8 mouse cellular contexts compared by ENCODE assay signal in genomic region chr3:87764506-87764905, GRCm38 (mm10). TPM values are rescaled to one million over a fixed set of nuclear protein-coding genes. Genes with fewer than 3 reads are reported as not detected.
DNase-seq lines count a peak whose midpoint lies in the region; ATAC-seq lines count a peak whose summit lies in the region.

No protein-coding gene starts in this region.

- H3K4me2 ChIP-seq in midbrain, embryonic 12.5 days (replicated peaks) = no peak overlapping the region
- no peak overlapping the region for H3K4me2 ChIP-seq in midbrain, embryonic 11.5 days
- H3K4me2 ChIP-seq in neural tube, embryonic 13.5 days = peak overlapping the region; percentile 39

- no peak for DNase-seq in midbrain, embryonic 11.5 days (ENCODE audit: low spot score, missing footprints)
- DNase-seq in heart, adult 9 months (ENCODE audit: low spot score in 2 of 2) = peak; percentile 32 to 48
- DNase-seq in kidney, postnatal 10 days = peak; percentile 77
- DNase-seq in cerebellum, adult 11 months = no peak
- no peak for DNase-seq in thymus, postnatal 36 days

- H3K9ac ChIP-seq in midbrain, embryonic 12.5 days (replicated peaks) = no peak overlapping the region
- H3K9ac ChIP-seq in midbrain, embryonic 11.5 days (ENCODE audit: low read length) = no peak overlapping the region
- H3K9ac ChIP-seq in neural tube, embryonic 13.5 days = peak overlapping the region; percentile 49

- no peak for ATAC-seq in midbrain, embryonic 12.5 days (ENCODE audit: low FRiP score, low read depth)
- no peak for ATAC-seq in midbrain, embryonic 11.5 days (ENCODE audit: low FRiP score)
- no peak for ATAC-seq in neural tube, embryonic 13.5 days (ENCODE audit: low read depth)
- ATAC-seq in megakaryocyte progenitor cell, adult 5-6 weeks (replicated peaks; ENCODE audit: poor library complexity) = no peak

- 0 out of 2 replicates have a peak overlapping the region, but pooled peaks have one; percentile 39 for H3K27ac ChIP-seq in midbrain, embryonic 12.5 days (replicated peaks)
- no peak overlapping the region for H3K27ac ChIP-seq in midbrain, embryonic 11.5 days (ENCODE audit: low read depth, low read length)
- peak overlapping the region; percentile 67 for H3K27ac ChIP-seq in neural tube, embryonic 13.5 days (replicated peaks)

- H3K4me1 ChIP-seq in midbrain, embryonic 12.5 days = peaks cover 19% of the 10 kb centered on the region
- H3K4me1 ChIP-seq in midbrain, embryonic 11.5 days (ENCODE audit: control insufficient read depth, insufficient read depth, low read length) = no peaks in the 10 kb centered on the region; the same call in 1 of the 2 replicates
- H3K4me1 ChIP-seq in neural tube, embryonic 13.5 days (replicated peaks) = peaks cover 30% of the 10 kb centered on the region

- H3K4me3 ChIP-seq in midbrain, embryonic 12.5 days = no peak overlapping the region
- no peak overlapping the region for H3K4me3 ChIP-seq in midbrain, embryonic 11.5 days (ENCODE audit: low read depth, low read length)
- H3K4me3 ChIP-seq in neural tube, embryonic 13.5 days = no peak overlapping the region

- H3K36me3 ChIP-seq in midbrain, embryonic 12.5 days = no peaks in the 10 kb centered on the region
- H3K36me3 ChIP-seq in midbrain, embryonic 11.5 days (ENCODE audit: control insufficient read depth, insufficient read depth, low read length) = no peaks in the 10 kb centered on the region
- H3K36me3 ChIP-seq in neural tube, embryonic 13.5 days = no peaks in the 10 kb centered on the region

- H3K27me3 ChIP-seq in midbrain, embryonic 12.5 days = peaks cover 69% of the 10 kb centered on the region
- H3K27me3 ChIP-seq in midbrain, embryonic 11.5 days (ENCODE audit: control insufficient read depth, insufficient read depth, low read length) = peaks cover 14% of the 10 kb centered on the region
- H3K27me3 ChIP-seq in neural tube, embryonic 13.5 days = peaks cover 47% of the 10 kb centered on the region

- WGBS in midbrain, embryonic 12.5 days = 51% methylated on average over 10 of the region's 10 CpGs
- 42% methylated on average over 10 of the region's 10 CpGs for WGBS in midbrain, embryonic 11.5 days
- WGBS in neural tube, embryonic 13.5 days = 36% methylated on average over 10 of the region's 10 CpGs

- H3K9me3 ChIP-seq in midbrain, embryonic 12.5 days = no peaks in the 10 kb centered on the region
- no peaks in the 10 kb centered on the region for H3K9me3 ChIP-seq in midbrain, embryonic 11.5 days (ENCODE audit: control insufficient read depth, low read length)
- no peaks in the 10 kb centered on the region for H3K9me3 ChIP-seq in neural tube, embryonic 13.5 days

RNA-seq across cellular contexts. Expression of gene Lrrc71, which starts 16.1 kb away (rescaled TPM):
- polyA plus RNA-seq in midbrain, embryonic 12.5 days (2016; fragmentation: Nextera tagmentation; extraction: Ambion mirVana) = 0.62 and 0.73 TPM in 2 replicates
- 0.08 and 0.21 TPM in 2 replicates for polyA plus RNA-seq in midbrain, embryonic 11.5 days (2014; fragmentation: Nextera tagmentation; extraction: Ambion mirVana)
- 0.40 and 0.50 TPM in 2 replicates for polyA plus RNA-seq in neural tube, embryonic 13.5 days (2015; fragmentation: Nextera tagmentation; extraction: Ambion mirVana)
- total RNA-seq in megakaryocyte progenitor cell, adult 5-6 weeks (2015) = not detected in 2 replicates
- 0.03 TPM in 1 of 2 replicates, not detected in the other for total RNA-seq in megakaryocyte progenitor cell, adult 5-6 weeks (2017)

RNA-seq across cellular contexts. Expression of gene Ntrk1, which starts 30.5 kb away (rescaled TPM):
- 3.0 and 3.9 TPM in 2 replicates for polyA plus RNA-seq in midbrain, embryonic 12.5 days (2016; fragmentation: Nextera tagmentation; extraction: Ambion mirVana)
- 2.4 and 3.2 TPM in 2 replicates for polyA plus RNA-seq in midbrain, embryonic 11.5 days (2014; fragmentation: Nextera tagmentation; extraction: Ambion mirVana)
- 219 and 314 TPM in 2 replicates for polyA plus RNA-seq in neural tube, embryonic 13.5 days (2015; fragmentation: Nextera tagmentation; extraction: Ambion mirVana)
- not detected in 2 replicates for total RNA-seq in megakaryocyte progenitor cell, adult 5-6 weeks (2015)
- not detected in 2 replicates for total RNA-seq in megakaryocyte progenitor cell, adult 5-6 weeks (2017)

RNA-seq across cellular contexts. Expression of gene Insrr, which starts 32.2 kb away (rescaled TPM):
- polyA plus RNA-seq in midbrain, embryonic 12.5 days (2016; fragmentation: Nextera tagmentation; extraction: Ambion mirVana) = 1.2 TPM in 2 replicates
- polyA plus RNA-seq in midbrain, embryonic 11.5 days (2014; fragmentation: Nextera tagmentation; extraction: Ambion mirVana) = 0.51 and 0.71 TPM in 2 replicates
- polyA plus RNA-seq in neural tube, embryonic 13.5 days (2015; fragmentation: Nextera tagmentation; extraction: Ambion mirVana) = 3.4 and 5.4 TPM in 2 replicates
- 0.05 TPM in 1 of 2 replicates, not detected in the other for total RNA-seq in megakaryocyte progenitor cell, adult 5-6 weeks (2015)
- total RNA-seq in megakaryocyte progenitor cell, adult 5-6 weeks (2017) = not detected in 2 replicates

RNA-seq across cellular contexts. Expression of gene Pear1, which starts 59.6 kb away (rescaled TPM):
- polyA plus RNA-seq in midbrain, embryonic 12.5 days (2016; fragmentation: Nextera tagmentation; extraction: Ambion mirVana) = 8.9 and 12.6 TPM in 2 replicates
- 5.4 and 6.9 TPM in 2 replicates for polyA plus RNA-seq in midbrain, embryonic 11.5 days (2014; fragmentation: Nextera tagmentation; extraction: Ambion mirVana)
- polyA plus RNA-seq in neural tube, embryonic 13.5 days (2015; fragmentation: Nextera tagmentation; extraction: Ambion mirVana) = 13.1 and 13.3 TPM in 2 replicates
- total RNA-seq in megakaryocyte progenitor cell, adult 5-6 weeks (2015) = 3.4 and 4.3 TPM in 2 replicates
- 0.46 and 3.4 TPM in 2 replicates for total RNA-seq in megakaryocyte progenitor cell, adult 5-6 weeks (2017)

Comparison
In these comparisons a context has a peak if more than half of its experiments do, and no peak if none do; other contexts are left out.
1. DNase-seq: peak in heart, adult 9 months (2 of 2) and kidney, postnatal 10 days (single experiment); none in midbrain, embryonic 11.5 days (single experiment), cerebellum, adult 11 months (single experiment) and thymus, postnatal 36 days (0 of 2).
2. RNA of gene Ntrk1, which starts 30.5 kb away (polyA plus RNA-seq): 219 to 314 TPM in neural tube, embryonic 13.5 days; 3.0 to 3.9 TPM in midbrain, embryonic 12.5 days and 2.4 to 3.2 TPM in midbrain, embryonic 11.5 days; every median in the first group is over 10 times any median in the second.